Mouse (Mus musculus): ENCODE results near the gene Hmga1b. TPM values are rescaled to one million over a fixed set of nuclear protein-coding genes. Genes with fewer than 3 reads are reported as not detected.

Hmga1b gene
- polyA plus RNA-seq, 1 experiment from 2014 or later: 3.9 TPM

GRCm38 (mm10) chr11:120730331-120730870 is 32.2 kb upstream of the Hmga1b start:
- 83% methylated on average over 10 of the region's 10 CpGs for WGBS
- peaks cover 6% of the 10 kb centered on the region for H3K4me1 ChIP-seq (ENCODE audit: control insufficient read depth, insufficient read depth, low read length)
- no peaks in the 10 kb centered on the region; the same call in 1 of the 2 replicates for H3K36me3 ChIP-seq (ENCODE audit: control insufficient read depth, insufficient read depth, low read length)
- H3K27me3 ChIP-seq (ENCODE audit: control insufficient read depth, insufficient read depth, low read length): no peaks in the 10 kb centered on the region
- ATAC-seq (ENCODE audit: insufficient read depth, low FRiP score): no peak
- H3K9me3 ChIP-seq (replicated peaks; ENCODE audit: control insufficient read depth, low read length): no peaks in the 10 kb centered on the region
- H3K4me3 ChIP-seq (replicated peaks; ENCODE audit: low read length): no peak overlapping the region
- H3K27ac ChIP-seq (ENCODE audit: low read length): no peak overlapping the region
- no peak overlapping the region for H3K9ac ChIP-seq (ENCODE audit: low read length)
- no peak overlapping the region for H3K4me2 ChIP-seq (ENCODE audit: low read depth, low read length)

DNA sequence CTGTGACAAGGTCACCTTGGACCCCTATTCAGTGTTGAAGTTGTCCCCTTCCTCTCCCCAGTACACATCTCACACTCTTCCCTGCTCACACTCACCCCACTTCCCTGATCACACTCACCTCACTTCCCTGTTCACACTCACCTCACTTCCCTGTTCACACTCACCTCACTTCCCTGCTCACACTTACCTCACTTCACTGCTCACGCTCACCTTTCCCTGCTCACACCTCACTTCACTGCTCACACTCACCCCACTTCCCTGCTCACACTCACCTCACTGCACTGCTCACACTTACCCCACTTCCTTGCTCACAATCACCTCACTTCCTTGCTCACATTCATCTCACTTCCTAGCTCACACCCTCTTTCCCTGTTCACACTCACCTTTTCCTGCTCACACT is 31.2 kb upstream of the Hmga1b start:
- Histone ChIP-seq H3K9me3 (replicated peaks; ENCODE audit: control insufficient read depth, low read length) (no peaks in the 10 kb centered on the region), H3K36me3 (ENCODE audit: control insufficient read depth, insufficient read depth, low read length) (no peaks in the 10 kb centered on the region), H3K4me1 (ENCODE audit: control insufficient read depth, insufficient read depth, low read length) (peaks cover 2% of the 10 kb centered on the region), H3K27me3 (ENCODE audit: control insufficient read depth, insufficient read depth, low read length) (no peaks in the 10 kb centered on the region), H3K27ac (ENCODE audit: low read length) (no peak overlapping the region; the same call in 1 of the 2 replicates), H3K9ac (ENCODE audit: low read length) (no peak overlapping the region), H3K4me3 (replicated peaks; ENCODE audit: low read length) (peak overlapping the region; percentile 19), H3K4me2 (ENCODE audit: low read depth, low read length) (peak overlapping the region; percentile 33)
- 100% methylated on average over 1 of the region's 1 CpGs for WGBS
- no peak for ATAC-seq (ENCODE audit: insufficient read depth, low FRiP score)

- ATAC-seq (ENCODE audit: insufficient read depth, low FRiP score): no peak
- Histone ChIP-seq H3K9ac (ENCODE audit: low read length) (no peak within 1 kb of the TSS), H3K36me3 (ENCODE audit: control insufficient read depth, insufficient read depth, low read length) (no peaks in the 10 kb centered on the region), H3K27ac (ENCODE audit: low read length) (peak within 1 kb of the TSS; percentile 69), H3K27me3 (ENCODE audit: control insufficient read depth, insufficient read depth, low read length) (no peaks in the 10 kb centered on the region), H3K4me1 (ENCODE audit: control insufficient read depth, insufficient read depth, low read length) (no peaks in the 10 kb centered on the region), H3K4me3 (replicated peaks; ENCODE audit: low read length) (peak within 1 kb of the TSS; percentile 19), H3K9me3 (replicated peaks; ENCODE audit: control insufficient read depth, low read length) (no peaks in the 10 kb centered on the region), H3K4me2 (ENCODE audit: low read depth, low read length) (peak within 1 kb of the TSS; percentile 33)
- WGBS: 69% methylated on average over 12 of the region's 12 CpGs
Measured at GRCm38 (mm10) chr11:120731858-120732680, 30.5 kb upstream of the Hmga1b start, which contains the start of gene Cbr2. Gene Cbr2, minus strand, starts transcription at chr11:120732114.

- ATAC-seq (ENCODE audit: insufficient read depth, low FRiP score): peak; percentile 42; the same call in 1 of the 2 replicates
- WGBS: 45% methylated on average over 6 of the region's 6 CpGs
- H3K27ac ChIP-seq (ENCODE audit: low read length): peak overlapping the region; percentile 69
Measured at GRCm38 (mm10) chr11:120733521-120733920, 29.1 kb upstream of the Hmga1b start.

DNA sequence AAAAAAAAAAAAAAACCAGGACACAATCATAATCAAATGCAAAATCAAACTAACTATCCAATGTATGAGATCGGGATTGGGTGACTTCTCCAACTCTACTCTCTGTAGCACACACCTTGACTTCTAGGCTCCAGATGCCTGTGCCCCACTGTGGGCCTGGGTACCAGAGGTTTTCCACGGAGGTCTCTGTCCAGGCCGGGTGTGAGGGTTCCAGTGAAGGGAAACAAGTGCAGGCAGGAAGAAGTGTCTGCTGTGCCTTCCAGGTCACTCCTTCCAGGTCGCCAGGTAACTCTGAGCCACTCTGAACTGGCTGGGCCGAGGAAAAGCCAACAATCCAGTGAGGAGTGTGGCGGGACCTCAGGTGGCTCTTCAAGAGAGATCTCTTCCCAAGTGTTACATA is 26.2 kb upstream of the Hmga1b start:
- Histone ChIP-seq H3K9me3 (replicated peaks; ENCODE audit: control insufficient read depth, low read length) (no peaks in the 10 kb centered on the region), H3K27me3 (ENCODE audit: control insufficient read depth, insufficient read depth, low read length) (no peaks in the 10 kb centered on the region), H3K27ac (ENCODE audit: low read length) (no peak overlapping the region), H3K36me3 (ENCODE audit: control insufficient read depth, insufficient read depth, low read length) (no peaks in the 10 kb centered on the region), H3K4me1 (ENCODE audit: control insufficient read depth, insufficient read depth, low read length) (no peaks in the 10 kb centered on the region), H3K9ac (ENCODE audit: low read length) (no peak overlapping the region), H3K4me2 (ENCODE audit: low read depth, low read length) (no peak overlapping the region), H3K4me3 (replicated peaks; ENCODE audit: low read length) (no peak overlapping the region)
- ATAC-seq (ENCODE audit: insufficient read depth, low FRiP score): no peak
- 69% methylated on average over 6 of the region's 6 CpGs for WGBS

More at GRCm38 (mm10) chr11:120733521-120733920, 29.1 kb upstream of the Hmga1b start:
- no peaks in the 10 kb centered on the region for H3K4me1 ChIP-seq (ENCODE audit: control insufficient read depth, insufficient read depth, low read length)
- H3K4me2 ChIP-seq (ENCODE audit: low read depth, low read length): no peak overlapping the region
- H3K9ac ChIP-seq (ENCODE audit: low read length): no peak overlapping the region
- no peaks in the 10 kb centered on the region for H3K36me3 ChIP-seq (ENCODE audit: control insufficient read depth, insufficient read depth, low read length)
- H3K9me3 ChIP-seq (replicated peaks; ENCODE audit: control insufficient read depth, low read length): no peaks in the 10 kb centered on the region
- no peaks in the 10 kb centered on the region for H3K27me3 ChIP-seq (ENCODE audit: control insufficient read depth, insufficient read depth, low read length)
- H3K4me3 ChIP-seq (replicated peaks; ENCODE audit: low read length): no peak overlapping the region

DNA sequence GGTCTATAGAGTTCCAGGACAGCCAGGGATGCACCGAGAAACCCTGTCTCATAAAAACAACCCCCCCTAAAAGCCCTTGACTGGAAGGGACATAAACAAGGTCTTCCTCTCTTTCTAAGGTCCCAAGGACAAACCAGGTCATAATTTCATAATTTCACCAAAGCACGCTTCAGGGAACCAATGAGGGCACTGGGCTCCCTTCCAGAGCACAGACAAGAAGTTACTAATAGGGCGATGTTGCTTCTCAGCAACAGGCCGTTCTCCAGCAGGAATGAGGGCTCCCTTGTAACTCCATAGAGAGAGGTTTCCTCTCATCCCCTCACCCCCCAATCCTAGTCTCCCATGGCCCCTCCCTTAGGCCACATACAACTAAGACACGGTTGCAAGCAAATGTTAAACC is 21.6 kb upstream of the Hmga1b start:
- Histone ChIP-seq H3K27me3 (ENCODE audit: control insufficient read depth, insufficient read depth, low read length) (no peaks in the 10 kb centered on the region), H3K36me3 (ENCODE audit: control insufficient read depth, insufficient read depth, low read length) (no peaks in the 10 kb centered on the region), H3K4me1 (ENCODE audit: control insufficient read depth, insufficient read depth, low read length) (no peaks in the 10 kb centered on the region), H3K4me2 (ENCODE audit: low read depth, low read length) (no peak overlapping the region), H3K4me3 (replicated peaks; ENCODE audit: low read length) (no peak overlapping the region), H3K27ac (ENCODE audit: low read length) (no peak overlapping the region), H3K9me3 (replicated peaks; ENCODE audit: control insufficient read depth, low read length) (no peaks in the 10 kb centered on the region), H3K9ac (ENCODE audit: low read length) (no peak overlapping the region)
- ATAC-seq (ENCODE audit: insufficient read depth, low FRiP score): no peak
- 87% methylated on average over 5 of the region's 5 CpGs for WGBS

- Histone ChIP-seq H3K36me3 (ENCODE audit: control insufficient read depth, insufficient read depth, low read length) (no peaks in the 10 kb centered on the region), H3K9ac (ENCODE audit: low read length) (no peak overlapping the region), H3K4me3 (replicated peaks; ENCODE audit: low read length) (no peak overlapping the region), H3K9me3 (replicated peaks; ENCODE audit: control insufficient read depth, low read length) (no peaks in the 10 kb centered on the region), H3K27ac (ENCODE audit: low read length) (peak overlapping the region; percentile 74), H3K27me3 (ENCODE audit: control insufficient read depth, insufficient read depth, low read length) (no peaks in the 10 kb centered on the region), H3K4me1 (ENCODE audit: control insufficient read depth, insufficient read depth, low read length) (no peaks in the 10 kb centered on the region; the same call in none of the 2 replicates), H3K4me2 (ENCODE audit: low read depth, low read length) (no peak overlapping the region)
- WGBS: 59% methylated on average over 7 of the region's 7 CpGs
- ATAC-seq (ENCODE audit: insufficient read depth, low FRiP score): peak; percentile 25
Measured at GRCm38 (mm10) chr11:120744121-120744701, 18.4 kb upstream of the Hmga1b start.

GRCm38 (mm10) chr11:120747974-120748373 is 14.6 kb upstream of the Hmga1b start:
- H3K9ac ChIP-seq (ENCODE audit: low read length): no peak overlapping the region
- H3K36me3 ChIP-seq (ENCODE audit: control insufficient read depth, insufficient read depth, low read length): no peaks in the 10 kb centered on the region
- H3K4me1 ChIP-seq (ENCODE audit: control insufficient read depth, insufficient read depth, low read length): no peaks in the 10 kb centered on the region; the same call in none of the 2 replicates
- ATAC-seq (ENCODE audit: insufficient read depth, low FRiP score): peak; percentile 47
- 66% methylated on average over 4 of the region's 4 CpGs for WGBS
- no peak overlapping the region for H3K4me2 ChIP-seq (ENCODE audit: low read depth, low read length)
- no peaks in the 10 kb centered on the region for H3K27me3 ChIP-seq (ENCODE audit: control insufficient read depth, insufficient read depth, low read length)
- no peaks in the 10 kb centered on the region for H3K9me3 ChIP-seq (replicated peaks; ENCODE audit: control insufficient read depth, low read length)
- no peak overlapping the region for H3K4me3 ChIP-seq (replicated peaks; ENCODE audit: low read length)
- peak overlapping the region; percentile 70 for H3K27ac ChIP-seq (ENCODE audit: low read length)

DNA sequence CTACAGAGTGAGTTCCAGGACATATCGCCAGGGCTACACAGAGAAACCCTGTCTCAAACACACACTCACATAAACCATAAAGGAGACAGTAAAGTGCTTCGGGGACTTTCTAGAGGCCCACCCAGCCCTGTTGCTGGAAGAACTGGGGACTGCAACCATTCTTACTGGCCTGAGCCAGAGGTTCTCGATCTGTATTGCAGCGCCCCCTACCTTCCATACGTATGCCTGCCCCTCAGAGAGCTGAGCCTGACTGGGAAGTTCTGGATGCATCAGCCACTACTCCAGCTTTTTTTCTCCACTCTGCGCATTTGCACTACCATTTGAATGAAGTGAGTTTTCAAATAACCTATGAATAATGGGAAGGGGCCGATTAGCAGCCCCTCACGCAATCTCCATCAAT is 13.2 kb upstream of the Hmga1b start:
- no peak overlapping the region for H3K4me3 ChIP-seq (replicated peaks; ENCODE audit: low read length)
- no peaks in the 10 kb centered on the region for H3K9me3 ChIP-seq (replicated peaks; ENCODE audit: control insufficient read depth, low read length)
- H3K9ac ChIP-seq (ENCODE audit: low read length): no peak overlapping the region
- H3K27me3 ChIP-seq (ENCODE audit: control insufficient read depth, insufficient read depth, low read length): no peaks in the 10 kb centered on the region
- no peak overlapping the region for H3K4me2 ChIP-seq (ENCODE audit: low read depth, low read length)
- no peaks in the 10 kb centered on the region; the same call in none of the 2 replicates for H3K4me1 ChIP-seq (ENCODE audit: control insufficient read depth, insufficient read depth, low read length)
- no peak for ATAC-seq (ENCODE audit: insufficient read depth, low FRiP score)
- H3K36me3 ChIP-seq (ENCODE audit: control insufficient read depth, insufficient read depth, low read length): no peaks in the 10 kb centered on the region
- H3K27ac ChIP-seq (ENCODE audit: low read length): no peak overlapping the region
- 63% methylated on average over 8 of the region's 8 CpGs for WGBS
